Mouse (Mus musculus) liver, adult (tissue): ENCODE measurements around the gene Rai14.

Source experiments
- GATA4 ChIP-seq: IDR thresholded peaks from 2 replicates; pipeline ENCODE4 v1.6.1; 2014; ENCODE audit warnings: mild to moderate bottlenecking, low read length; ENCODE audit not compliant: insufficient replicate concordance

Gene Rai14

GRCm38 (mm10) chr15:10593094-10593493 is 121.3 kb downstream of the Rai14 start:
- no peak for TF ChIP-seq GATA4

GRCm38 (mm10) chr15:10586565-10586964 is 127.9 kb downstream of the Rai14 start:
- TF ChIP-seq GATA4: no peak

GRCm38 (mm10) chr15:10584359-10585187 is 129.9 kb downstream of the Rai14 start:
- no peak for TF ChIP-seq GATA4

- no peak for TF ChIP-seq GATA4
These were observed 131.0 kb downstream of the Rai14 start for GRCm38 (mm10) chr15:10583408-10583807.

GRCm38 (mm10) chr15:10579159-10579558 is 135.3 kb downstream of the Rai14 start:
- TF ChIP-seq GATA4: no peak

- no peak for TF ChIP-seq GATA4
These were observed 147.9 kb downstream of the Rai14 start for GRCm38 (mm10) chr15:10566486-10566885.

GRCm38 (mm10) chr15:10564201-10564600 is 150.2 kb downstream of the Rai14 start:
- no peak for TF ChIP-seq GATA4

- TF ChIP-seq GATA4: no peak
These were observed 152.1 kb downstream of the Rai14 start for GRCm38 (mm10) chr15:10562281-10562680.

- TF ChIP-seq GATA4: no peak
These were observed 154.4 kb downstream of the Rai14 start for GRCm38 (mm10) chr15:10560005-10560404.

- TF ChIP-seq GATA4: no peak
These were observed 156.0 kb downstream of the Rai14 start, which contains the start of gene Ttc23l for GRCm38 (mm10) chr15:10558465-10558864. Ttc23l (minus strand) TSS chr15:10558668.

GRCm38 (mm10) chr15:10554336-10554735 is 160.1 kb downstream of the Rai14 start:
- no peak for TF ChIP-seq GATA4

- no peak for TF ChIP-seq GATA4
These were observed 173.9 kb downstream of the Rai14 start for GRCm38 (mm10) chr15:10540271-10541088.

GRCm38 (mm10) chr15:10535969-10536368 is 178.5 kb downstream of the Rai14 start:
- TF ChIP-seq GATA4: no peak

- no peak for TF ChIP-seq GATA4
These were observed 179.8 kb downstream of the Rai14 start for GRCm38 (mm10) chr15:10534591-10534990.

GRCm38 (mm10) chr15:10531352-10531751 is 183.1 kb downstream of the Rai14 start:
- TF ChIP-seq GATA4: no peak

- TF ChIP-seq GATA4: no peak
These were observed 188.5 kb downstream of the Rai14 start for GRCm38 (mm10) chr15:10525896-10526295.
